Mouse (Mus musculus) left cerebral cortex, postnatal 14 days (tissue): ENCODE results near the gene Trim39. TPM values are rescaled to one million over a fixed set of nuclear protein-coding genes. Genes with fewer than 3 reads are reported as not detected.

ENCODE experiments used
- total RNA-seq, 2 experiments: library from RNA; stranded (reverse); gene quantifications; 2 replicates each; pipeline ENCODE4 v1.2.3; 2021

The Trim39 gene
- total RNA-seq, 2 experiments from 2014 or later = 20.0 to 20.2 TPM

Other genes with a start within 250 kb of the Trim39 start
- 1 to 10 TPM; 3.8 to 4.6 TPM for gene H2-T23, start 239.4 kb downstream of the Trim39 start, total RNA-seq
- gene H2-T22, start 229.5 kb downstream of the Trim39 start, total RNA-seq = 1 to 10 TPM; 4.3 to 6.7 TPM
- gene Gm6034, start 229.3 kb downstream of the Trim39 start, total RNA-seq = not detected
- under 1 TPM; 0.55 to 0.57 TPM for gene Gm11127, start 213.9 kb downstream of the Trim39 start, total RNA-seq
- gene Gm19684, start 150.6 kb downstream of the Trim39 start, total RNA-seq = not detected
- gene Gm7030, start 142.8 kb downstream of the Trim39 start, total RNA-seq = not detected
- not detected for gene Gm8909, start 103.7 kb downstream of the Trim39 start, total RNA-seq
- not detected for gene H2-T3, start 82.0 kb downstream of the Trim39 start, total RNA-seq
- gene Rpp21, start 14.2 kb downstream of the Trim39 start, total RNA-seq = 10 to 100 TPM; 43.5 to 51.3 TPM
- gene H2-M10.2, start 14.2 kb upstream of the Trim39 start, total RNA-seq = not detected
- gene H2-M10.1, start 53.9 kb upstream of the Trim39 start, total RNA-seq = not detected
- gene H2-M10.3, start 96.2 kb upstream of the Trim39 start, total RNA-seq = not detected
- not detected for gene H2-M10.4, start 190.1 kb upstream of the Trim39 start, total RNA-seq